Mouse (Mus musculus) frontal cortex, postnatal 10 days (tissue): ENCODE measurements around the gene Zcchc17.

ENCODE experiments used
- DNase-seq, 2 experiments: peaks; one replicate each; pipeline ENCODE4 v3.0.0; 2022; ENCODE audit warnings: low spot score in 2 of 2, mixed read lengths in 1 of 2

Zcchc17 gene

GRCm38 (mm10) chr4:130359486-130360237 is at the start of gene Zcchc17, which contains the start of gene Snrnp40:
Gene Zcchc17, minus strand, starts transcription at chr4:130359943.
Gene Snrnp40, plus strand, starts transcription at chr4:130360132.
- DNase-seq: peak; percentile 99

GRCm38 (mm10) chr4:130391265-130391664 is 31.5 kb upstream of the Zcchc17 start:
- DNase-seq: no peak

GRCm38 (mm10) chr4:130389927-130390326 is 30.2 kb upstream of the Zcchc17 start:
- DNase-seq: no peak

- no peak for DNase-seq
These were observed 29.8 kb upstream of the Zcchc17 start for GRCm38 (mm10) chr4:130389496-130389895.

GRCm38 (mm10) chr4:130387256-130387655 is 27.5 kb upstream of the Zcchc17 start:
- no peak for DNase-seq

- DNase-seq: no peak
These were observed 20.7 kb upstream of the Zcchc17 start for GRCm38 (mm10) chr4:130380418-130380817.

- DNase-seq: no peak
These were observed 19.4 kb upstream of the Zcchc17 start for GRCm38 (mm10) chr4:130379181-130379580.

GRCm38 (mm10) chr4:130377500-130377899 is 17.8 kb upstream of the Zcchc17 start:
- DNase-seq: no peak

GRCm38 (mm10) chr4:130376675-130377074 is 16.9 kb upstream of the Zcchc17 start:
- DNase-seq: no peak

GRCm38 (mm10) chr4:130360238-130360590 is 471 bp upstream of the Zcchc17 start:
- DNase-seq: no peak

- DNase-seq: no peak
These were observed 1.8 kb downstream of the Zcchc17 start for GRCm38 (mm10) chr4:130357946-130358345.

GRCm38 (mm10) chr4:130352588-130352987 is 7.2 kb downstream of the Zcchc17 start:
- no peak for DNase-seq

- DNase-seq: no peak
These were observed 8.9 kb downstream of the Zcchc17 start for GRCm38 (mm10) chr4:130350690-130351422.

- no peak for DNase-seq
These were observed 10.1 kb downstream of the Zcchc17 start for GRCm38 (mm10) chr4:130349666-130350065.

GRCm38 (mm10) chr4:130341691-130342090 is 18.1 kb downstream of the Zcchc17 start:
- peak in 1 of 2 experiments; percentile 29 for DNase-seq

- DNase-seq: no peak
These were observed 23.9 kb downstream of the Zcchc17 start for GRCm38 (mm10) chr4:130335867-130336266.

GRCm38 (mm10) chr4:130327366-130327765 is 32.4 kb downstream of the Zcchc17 start:
- DNase-seq: no peak

GRCm38 (mm10) chr4:130325446-130325845 is 34.3 kb downstream of the Zcchc17 start:
- DNase-seq: no peak

- no peak for DNase-seq
These were observed 36.1 kb downstream of the Zcchc17 start for GRCm38 (mm10) chr4:130323607-130324006.

- no peak for DNase-seq
These were observed 36.6 kb downstream of the Zcchc17 start for GRCm38 (mm10) chr4:130323165-130323564.

- no peak for DNase-seq
These were observed 37.2 kb downstream of the Zcchc17 start for GRCm38 (mm10) chr4:130322567-130322966.

GRCm38 (mm10) chr4:130321640-130322039 is 38.1 kb downstream of the Zcchc17 start:
- DNase-seq: no peak

GRCm38 (mm10) chr4:130319564-130319963 is 40.2 kb downstream of the Zcchc17 start:
- DNase-seq: no peak
